Mouse (Mus musculus): Measurements from ENCODE around the gene Suds3. TPM values are rescaled to one million over a fixed set of nuclear protein-coding genes. Genes with fewer than 3 reads are reported as not detected.
A peak's percentile ranks its signal among the peaks of the same experiment; 100 is the strongest.

Gene Suds3
- 74.5 and 79.0 TPM in 2 replicates for polyA plus RNA-seq (2015; fragmentation: Nextera tagmentation; extraction: Ambion mirVana)

GRCm38 (mm10) chr5:117115836-117116366 lies at the start of gene Suds3:
Suds3 (minus strand) TSS chr5:117116113.
- peak within 1 kb of the TSS; percentile 94 for H3K4me3 ChIP-seq (replicated peaks)
- under 1% methylated on average over 48 of the region's 59 CpGs for WGBS
- peak; percentile 79 for ATAC-seq (ENCODE audit: insufficient read depth, low FRiP score, low read depth)
- no peaks in the 10 kb centered on the region for H3K27me3 ChIP-seq (replicated peaks)
- peak within 1 kb of the TSS; percentile 73 for H3K9ac ChIP-seq
- H3K9me3 ChIP-seq = no peaks in the 10 kb centered on the region
- peak within 1 kb of the TSS; percentile 85 for H3K4me2 ChIP-seq
- H3K4me1 ChIP-seq = peaks cover 6% of the 10 kb centered on the region; the same call in 1 of the 2 replicates
- peak within 1 kb of the TSS; percentile 89 for H3K27ac ChIP-seq
- peaks cover 18% of the 10 kb centered on the region; the same call in 1 of the 2 replicates for H3K36me3 ChIP-seq

GRCm38 (mm10) chr5:117164923-117165322 lies 49.0 kb upstream of the Suds3 start:
- peaks cover 5% of the 10 kb centered on the region; the same call in 1 of the 2 replicates for H3K4me1 ChIP-seq
- 92% methylated on average over 2 of the region's 2 CpGs for WGBS

GRCm38 (mm10) chr5:117164516-117164915 lies 48.6 kb upstream of the Suds3 start:
- no peak overlapping the region for H3K27ac ChIP-seq
- no peak overlapping the region for H3K4me2 ChIP-seq
- ATAC-seq (ENCODE audit: insufficient read depth, low FRiP score, low read depth) = no peak
- no peak overlapping the region for H3K9ac ChIP-seq
- no peaks in the 10 kb centered on the region; the same call in 1 of the 2 replicates for H3K36me3 ChIP-seq
- 85% methylated on average over 5 of the region's 5 CpGs for WGBS
- H3K4me1 ChIP-seq = peaks cover 8% of the 10 kb centered on the region; the same call in 1 of the 2 replicates
- H3K4me3 ChIP-seq (replicated peaks) = no peak overlapping the region
- H3K9me3 ChIP-seq = no peaks in the 10 kb centered on the region
- no peaks in the 10 kb centered on the region for H3K27me3 ChIP-seq (replicated peaks)

More at GRCm38 (mm10) chr5:117164923-117165322, 49.0 kb upstream of the Suds3 start:
- ATAC-seq (ENCODE audit: insufficient read depth, low FRiP score, low read depth) = no peak
- no peak overlapping the region for H3K4me2 ChIP-seq
- H3K9ac ChIP-seq = no peak overlapping the region
- no peak overlapping the region for H3K4me3 ChIP-seq (replicated peaks)
- H3K36me3 ChIP-seq = no peaks in the 10 kb centered on the region; the same call in 1 of the 2 replicates
- H3K27me3 ChIP-seq (replicated peaks) = no peaks in the 10 kb centered on the region
- no peak overlapping the region for H3K27ac ChIP-seq
- no peaks in the 10 kb centered on the region for H3K9me3 ChIP-seq

- 96% methylated on average over 13 of the region's 13 CpGs for WGBS
Observed at GRCm38 (mm10) chr5:117163790-117164189, 47.9 kb upstream of the Suds3 start.

GRCm38 (mm10) chr5:117160499-117160898 lies 44.6 kb upstream of the Suds3 start:
- H3K9ac ChIP-seq = no peak overlapping the region
- peak; percentile 59; the same call in 1 of the 2 replicates for ATAC-seq (ENCODE audit: insufficient read depth, low FRiP score, low read depth)

More at GRCm38 (mm10) chr5:117163790-117164189, 47.9 kb upstream of the Suds3 start:
- Histone ChIP-seq H3K27ac (no peak overlapping the region), H3K27me3 (replicated peaks) (no peaks in the 10 kb centered on the region), H3K4me1 (peaks cover 12% of the 10 kb centered on the region; the same call in 1 of the 2 replicates), H3K36me3 (no peaks in the 10 kb centered on the region; the same call in 1 of the 2 replicates), H3K9me3 (no peaks in the 10 kb centered on the region), H3K4me3 (replicated peaks) (no peak overlapping the region), H3K9ac (no peak overlapping the region), H3K4me2 (no peak overlapping the region)
- no peak for ATAC-seq (ENCODE audit: insufficient read depth, low FRiP score, low read depth)

GRCm38 (mm10) chr5:117159805-117160291 lies 43.9 kb upstream of the Suds3 start:
- H3K27ac ChIP-seq = peak overlapping the region; percentile 23
- H3K36me3 ChIP-seq = no peaks in the 10 kb centered on the region; the same call in 1 of the 2 replicates
- no peaks in the 10 kb centered on the region for H3K9me3 ChIP-seq
- peaks cover 12% of the 10 kb centered on the region; the same call in 1 of the 2 replicates for H3K4me1 ChIP-seq
- no peak for ATAC-seq (ENCODE audit: insufficient read depth, low FRiP score, low read depth)
- H3K9ac ChIP-seq = no peak overlapping the region
- H3K27me3 ChIP-seq (replicated peaks) = no peaks in the 10 kb centered on the region
- 43% methylated on average over 6 of the region's 6 CpGs for WGBS
- no peak overlapping the region for H3K4me2 ChIP-seq
- no peak overlapping the region for H3K4me3 ChIP-seq (replicated peaks)

More at GRCm38 (mm10) chr5:117160499-117160898, 44.6 kb upstream of the Suds3 start:
- Histone ChIP-seq H3K4me3 (replicated peaks) (no peak overlapping the region), H3K27ac (peak overlapping the region; percentile 23; the same call in 1 of the 2 replicates), H3K27me3 (replicated peaks) (no peaks in the 10 kb centered on the region), H3K36me3 (no peaks in the 10 kb centered on the region; the same call in 1 of the 2 replicates), H3K9me3 (no peaks in the 10 kb centered on the region), H3K4me2 (no peak overlapping the region), H3K4me1 (peaks cover 12% of the 10 kb centered on the region; the same call in 1 of the 2 replicates)
- 30% methylated on average over 10 of the region's 10 CpGs for WGBS

GRCm38 (mm10) chr5:117159326-117159725 lies 43.4 kb upstream of the Suds3 start:
- H3K9ac ChIP-seq = no peak overlapping the region
- 0 out of 2 replicates have a peak overlapping the region, but pooled peaks have one; percentile 16 for H3K27ac ChIP-seq
- H3K36me3 ChIP-seq = no peaks in the 10 kb centered on the region; the same call in 1 of the 2 replicates
- no peaks in the 10 kb centered on the region for H3K27me3 ChIP-seq (replicated peaks)
- ATAC-seq (ENCODE audit: insufficient read depth, low FRiP score, low read depth) = no peak
- H3K4me2 ChIP-seq = no peak overlapping the region
- H3K4me3 ChIP-seq (replicated peaks) = no peak overlapping the region
- H3K9me3 ChIP-seq = no peaks in the 10 kb centered on the region
- WGBS = 56% methylated on average over 8 of the region's 8 CpGs
- peaks cover 12% of the 10 kb centered on the region; the same call in 1 of the 2 replicates for H3K4me1 ChIP-seq

GRCm38 (mm10) chr5:117158335-117159018 lies 42.6 kb upstream of the Suds3 start:
- ATAC-seq (ENCODE audit: insufficient read depth, low FRiP score, low read depth) = peak; percentile 51; the same call in 1 of the 2 replicates
- no peaks in the 10 kb centered on the region for H3K27me3 ChIP-seq (replicated peaks)
- no peak overlapping the region for H3K4me2 ChIP-seq
- H3K36me3 ChIP-seq = no peaks in the 10 kb centered on the region
- H3K4me3 ChIP-seq (replicated peaks) = no peak overlapping the region
- 73% methylated on average over 7 of the region's 7 CpGs for WGBS
- peaks cover 12% of the 10 kb centered on the region; the same call in 1 of the 2 replicates for H3K4me1 ChIP-seq
- no peaks in the 10 kb centered on the region for H3K9me3 ChIP-seq
- H3K9ac ChIP-seq = no peak overlapping the region
- H3K27ac ChIP-seq = no peak overlapping the region

- no peak overlapping the region for H3K27ac ChIP-seq
- WGBS = 78% methylated on average over 15 of the region's 15 CpGs
- peak; percentile 39; the same call in 1 of the 2 replicates for ATAC-seq (ENCODE audit: insufficient read depth, low FRiP score, low read depth)
Observed at GRCm38 (mm10) chr5:117153527-117154091, 37.7 kb upstream of the Suds3 start.

GRCm38 (mm10) chr5:117152944-117153343 lies 37.0 kb upstream of the Suds3 start:
- no peaks in the 10 kb centered on the region for H3K27me3 ChIP-seq (replicated peaks)
- H3K4me2 ChIP-seq = no peak overlapping the region
- no peaks in the 10 kb centered on the region for H3K4me1 ChIP-seq
- no peaks in the 10 kb centered on the region for H3K9me3 ChIP-seq
- H3K36me3 ChIP-seq = no peaks in the 10 kb centered on the region
- no peak overlapping the region for H3K27ac ChIP-seq
- H3K9ac ChIP-seq = no peak overlapping the region
- no peak for ATAC-seq (ENCODE audit: insufficient read depth, low FRiP score, low read depth)
- no peak overlapping the region for H3K4me3 ChIP-seq (replicated peaks)

More at GRCm38 (mm10) chr5:117153527-117154091, 37.7 kb upstream of the Suds3 start:
- H3K9me3 ChIP-seq = no peaks in the 10 kb centered on the region
- H3K4me3 ChIP-seq (replicated peaks) = no peak overlapping the region
- H3K9ac ChIP-seq = no peak overlapping the region
- H3K4me1 ChIP-seq = no peaks in the 10 kb centered on the region
- H3K4me2 ChIP-seq = no peak overlapping the region
- no peaks in the 10 kb centered on the region for H3K27me3 ChIP-seq (replicated peaks)
- no peaks in the 10 kb centered on the region for H3K36me3 ChIP-seq

- Histone ChIP-seq H3K4me2 (no peak overlapping the region), H3K9ac (no peak overlapping the region), H3K9me3 (no peaks in the 10 kb centered on the region), H3K4me3 (replicated peaks) (no peak overlapping the region), H3K4me1 (peaks cover 3% of the 10 kb centered on the region; the same call in 1 of the 2 replicates), H3K27me3 (replicated peaks) (no peaks in the 10 kb centered on the region), H3K36me3 (no peaks in the 10 kb centered on the region), H3K27ac (no peak overlapping the region)
- WGBS = 72% methylated on average over 5 of the region's 5 CpGs
- ATAC-seq (ENCODE audit: insufficient read depth, low FRiP score, low read depth) = no peak
Observed at GRCm38 (mm10) chr5:117150068-117150467, 34.2 kb upstream of the Suds3 start.

Measured in stomach, embryonic 15.5 days (tissue).